Mouse (Mus musculus): Measurements from ENCODE around the gene Trp53i11. TPM values are rescaled to one million over a fixed set of nuclear protein-coding genes. Genes with fewer than 3 reads are reported as not detected.

The Trp53i11 gene
- polyA plus RNA-seq, 1 experiment = 9.0 TPM

- Histone ChIP-seq H3K4me1 (ENCODE audit: control insufficient read depth, insufficient read depth, low read length) (no peaks in the 10 kb centered on the region), H3K4me3 (ENCODE audit: insufficient read depth, low read length) (no peak overlapping the region), H3K27ac (ENCODE audit: insufficient read depth, low read length) (no peak overlapping the region)
- TF ChIP-seq POLR2A (IDR thresholded peaks at IDR 0.05; ENCODE audit: low read depth, low read length) = no peak
- no peak for TF ChIP-seq CTCF (IDR thresholded peaks at IDR 0.05; ENCODE audit: borderline replicate concordance, insufficient read depth, low read length)
These were observed 6.5 kb downstream of the Trp53i11 start for GRCm38 (mm10) chr2:93193806-93194205.

- Histone ChIP-seq H3K4me1 (ENCODE audit: control insufficient read depth, insufficient read depth, low read length) (no peaks in the 10 kb centered on the region), H3K27ac (ENCODE audit: insufficient read depth, low read length) (no peak overlapping the region), H3K4me3 (ENCODE audit: insufficient read depth, low read length) (no peak overlapping the region)
- TF ChIP-seq CTCF (IDR thresholded peaks at IDR 0.05; ENCODE audit: borderline replicate concordance, insufficient read depth, low read length) (peak; percentile 92), POLR2A (IDR thresholded peaks at IDR 0.05; ENCODE audit: low read depth, low read length) (no peak)
These were observed 11.5 kb downstream of the Trp53i11 start for GRCm38 (mm10) chr2:93198846-93199245.

DNA sequence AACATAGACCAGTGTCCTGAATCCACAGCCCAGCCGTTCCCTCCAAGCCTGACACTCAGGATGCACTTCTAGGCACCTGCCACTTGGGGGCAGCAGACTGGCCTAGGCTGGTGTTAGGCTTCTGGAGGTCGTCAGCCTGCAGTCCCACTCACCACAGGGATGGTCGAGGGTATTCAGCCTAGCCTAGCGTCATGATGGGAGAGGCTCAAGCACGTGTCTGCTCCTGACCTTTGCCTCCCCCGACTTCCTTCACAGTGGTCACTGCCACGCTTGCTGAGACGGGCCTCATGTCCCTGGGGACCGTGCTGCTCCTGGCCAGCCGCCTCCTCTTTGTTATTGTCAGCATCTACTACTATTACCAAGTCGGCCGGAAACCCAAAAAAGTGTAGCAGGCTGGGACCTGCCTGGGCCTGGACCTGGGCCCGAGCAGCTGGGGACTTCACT lies 12.2 kb downstream of the Trp53i11 start:
- Histone ChIP-seq H3K4me3 (ENCODE audit: insufficient read depth, low read length) (no peak overlapping the region), H3K27ac (ENCODE audit: insufficient read depth, low read length) (no peak overlapping the region), H3K4me1 (ENCODE audit: control insufficient read depth, insufficient read depth, low read length) (no peaks in the 10 kb centered on the region)
- TF ChIP-seq CTCF (IDR thresholded peaks at IDR 0.05; ENCODE audit: borderline replicate concordance, insufficient read depth, low read length) = peak; percentile 92
- TF ChIP-seq POLR2A (IDR thresholded peaks at IDR 0.05; ENCODE audit: low read depth, low read length) = no peak

GRCm38 (mm10) chr2:93200681-93201340 lies 13.5 kb downstream of the Trp53i11 start:
- no peak overlapping the region for H3K4me3 ChIP-seq (ENCODE audit: insufficient read depth, low read length)
- TF ChIP-seq POLR2A (IDR thresholded peaks at IDR 0.05; ENCODE audit: low read depth, low read length) (no peak), CTCF (IDR thresholded peaks at IDR 0.05; ENCODE audit: borderline replicate concordance, insufficient read depth, low read length) (no peak)
- H3K27ac ChIP-seq (ENCODE audit: insufficient read depth, low read length) = no peak overlapping the region
- no peaks in the 10 kb centered on the region for H3K4me1 ChIP-seq (ENCODE audit: control insufficient read depth, insufficient read depth, low read length)

DNA sequence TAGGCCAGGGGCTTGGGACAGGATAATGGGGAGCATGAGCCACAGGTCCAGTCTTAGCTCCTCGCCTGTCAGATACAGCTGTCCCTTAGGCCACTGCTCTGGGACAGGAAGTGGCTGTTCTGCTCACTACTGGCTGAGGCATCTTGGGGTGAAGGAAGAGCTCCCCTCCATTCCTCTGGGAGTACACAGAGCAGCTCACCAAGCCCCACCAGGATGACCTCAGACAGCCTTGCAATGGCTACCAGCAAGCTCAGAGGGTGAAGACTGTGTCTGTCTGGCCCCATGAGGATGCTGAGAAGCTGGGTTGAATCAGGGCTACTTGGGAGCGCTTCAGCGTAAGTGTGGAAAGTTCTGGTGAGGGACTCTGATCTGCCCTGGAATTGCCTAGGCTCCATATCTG lies 14.6 kb downstream of the Trp53i11 start:
- H3K4me1 ChIP-seq (ENCODE audit: control insufficient read depth, insufficient read depth, low read length) = no peaks in the 10 kb centered on the region
- TF ChIP-seq POLR2A (IDR thresholded peaks at IDR 0.05; ENCODE audit: low read depth, low read length) = no peak
- no peak for TF ChIP-seq CTCF (IDR thresholded peaks at IDR 0.05; ENCODE audit: borderline replicate concordance, insufficient read depth, low read length)

GRCm38 (mm10) chr2:93202782-93203181 lies 15.4 kb downstream of the Trp53i11 start:
- TF ChIP-seq CTCF (IDR thresholded peaks at IDR 0.05; ENCODE audit: borderline replicate concordance, insufficient read depth, low read length) (no peak), POLR2A (IDR thresholded peaks at IDR 0.05; ENCODE audit: low read depth, low read length) (no peak)
- Histone ChIP-seq H3K4me1 (ENCODE audit: control insufficient read depth, insufficient read depth, low read length) (no peaks in the 10 kb centered on the region), H3K27ac (ENCODE audit: insufficient read depth, low read length) (no peak overlapping the region), H3K4me3 (ENCODE audit: insufficient read depth, low read length) (no peak overlapping the region)

More for the DNA sequence above, 14.6 kb downstream of the Trp53i11 start:
- H3K4me3 ChIP-seq (ENCODE audit: insufficient read depth, low read length) = no peak overlapping the region
- H3K27ac ChIP-seq (ENCODE audit: insufficient read depth, low read length) = no peak overlapping the region

GRCm38 (mm10) chr2:93203682-93204081 lies 16.3 kb downstream of the Trp53i11 start:
- Histone ChIP-seq H3K27ac (ENCODE audit: insufficient read depth, low read length) (no peak overlapping the region), H3K4me3 (ENCODE audit: insufficient read depth, low read length) (no peak overlapping the region), H3K4me1 (ENCODE audit: control insufficient read depth, insufficient read depth, low read length) (no peaks in the 10 kb centered on the region)
- TF ChIP-seq CTCF (IDR thresholded peaks at IDR 0.05; ENCODE audit: borderline replicate concordance, insufficient read depth, low read length) (peak; percentile 89), POLR2A (IDR thresholded peaks at IDR 0.05; ENCODE audit: low read depth, low read length) (no peak)

- TF ChIP-seq POLR2A (IDR thresholded peaks at IDR 0.05; ENCODE audit: low read depth, low read length) (no peak), CTCF (IDR thresholded peaks at IDR 0.05; ENCODE audit: borderline replicate concordance, insufficient read depth, low read length) (no peak)
- Histone ChIP-seq H3K4me1 (ENCODE audit: control insufficient read depth, insufficient read depth, low read length) (no peaks in the 10 kb centered on the region), H3K4me3 (ENCODE audit: insufficient read depth, low read length) (no peak overlapping the region), H3K27ac (ENCODE audit: insufficient read depth, low read length) (no peak overlapping the region)
These were observed 17.2 kb downstream of the Trp53i11 start for GRCm38 (mm10) chr2:93204571-93204970.

- Histone ChIP-seq H3K4me1 (ENCODE audit: control insufficient read depth, insufficient read depth, low read length) (no peaks in the 10 kb centered on the region), H3K4me3 (ENCODE audit: insufficient read depth, low read length) (no peak overlapping the region), H3K27ac (ENCODE audit: insufficient read depth, low read length) (no peak overlapping the region)
- TF ChIP-seq CTCF (IDR thresholded peaks at IDR 0.05; ENCODE audit: borderline replicate concordance, insufficient read depth, low read length) = no peak
- TF ChIP-seq POLR2A (IDR thresholded peaks at IDR 0.05; ENCODE audit: low read depth, low read length) = no peak
These were observed 18.8 kb downstream of the Trp53i11 start for GRCm38 (mm10) chr2:93206126-93206525.

GRCm38 (mm10) chr2:93212386-93212785 lies 25.0 kb downstream of the Trp53i11 start:
- H3K4me3 ChIP-seq (ENCODE audit: insufficient read depth, low read length) = no peak overlapping the region
- peaks cover 7% of the 10 kb centered on the region; the same call in 1 of the 2 replicates for H3K4me1 ChIP-seq (ENCODE audit: control insufficient read depth, insufficient read depth, low read length)
- no peak overlapping the region for H3K27ac ChIP-seq (ENCODE audit: insufficient read depth, low read length)
- TF ChIP-seq POLR2A (IDR thresholded peaks at IDR 0.05; ENCODE audit: low read depth, low read length) = no peak
- no peak for TF ChIP-seq CTCF (IDR thresholded peaks at IDR 0.05; ENCODE audit: borderline replicate concordance, insufficient read depth, low read length)

Data from embryonic fibroblast, embryonic 13.5 days (primary cell).